Mouse (Mus musculus): ENCODE measurements at regions not wholly inside any gene's neighbourhood (a gene's known extent, or its start where the extent isn't known, plus 50 kb on each side); places are given as distances from the start of the nearest gene placed in this dataset.

DNA sequence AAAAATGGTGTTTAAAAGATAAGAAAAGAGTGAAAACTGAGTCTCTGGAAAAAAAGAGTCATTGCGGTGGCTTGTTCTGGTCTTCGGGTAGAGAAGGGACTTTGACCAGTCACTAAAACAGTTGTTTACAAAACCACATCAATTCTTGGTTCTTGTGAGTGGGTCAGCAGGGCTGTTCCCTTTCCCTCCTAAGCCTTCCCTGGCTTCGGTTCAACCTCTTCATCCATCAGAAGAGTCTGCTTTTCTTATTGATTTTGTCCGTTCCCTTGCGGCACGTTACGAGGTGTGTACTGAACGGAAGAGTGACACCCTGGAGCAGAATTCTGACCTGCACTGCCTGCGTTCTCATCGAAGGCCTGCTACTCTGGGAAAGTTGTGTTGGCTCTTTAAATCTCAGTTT, 229.1 kb upstream of the G2e3 start:
- DNase-seq: peak in 1 of 2 experiments; percentile 4

DNA sequence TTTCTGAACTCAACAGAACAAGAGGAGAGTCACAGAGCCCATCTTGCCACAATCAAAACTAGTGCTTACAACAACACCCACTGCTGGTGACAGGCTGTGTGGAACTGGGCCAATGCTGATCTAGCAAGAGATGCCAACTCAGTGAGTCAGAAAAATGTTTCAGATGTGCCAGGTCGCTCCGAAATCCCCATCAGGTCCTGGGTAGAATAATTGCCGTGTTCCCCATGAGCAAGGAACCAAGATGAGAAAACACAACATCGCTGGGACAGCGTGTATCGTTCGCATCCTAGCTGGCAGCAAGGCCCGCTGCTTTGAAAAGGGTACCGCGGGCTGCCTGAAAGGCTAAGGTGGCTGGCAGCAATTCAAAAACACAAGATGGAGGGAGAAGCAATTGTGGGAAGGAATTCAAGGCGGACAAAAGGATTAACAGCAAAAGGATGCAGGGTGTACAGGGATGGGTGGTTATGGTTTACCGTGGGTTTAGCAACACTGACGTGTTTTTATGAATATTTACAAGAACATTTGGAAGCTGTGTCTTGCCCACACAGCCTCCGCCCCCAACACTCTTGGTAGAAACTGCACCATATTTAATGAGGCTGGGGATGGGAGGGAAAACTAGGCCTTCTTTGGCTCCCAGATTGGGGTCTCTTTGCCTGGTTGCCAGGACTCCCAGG, 229.7 kb upstream of the G2e3 start:
- DNase-seq: peak; percentile 91 to 94

DNA sequence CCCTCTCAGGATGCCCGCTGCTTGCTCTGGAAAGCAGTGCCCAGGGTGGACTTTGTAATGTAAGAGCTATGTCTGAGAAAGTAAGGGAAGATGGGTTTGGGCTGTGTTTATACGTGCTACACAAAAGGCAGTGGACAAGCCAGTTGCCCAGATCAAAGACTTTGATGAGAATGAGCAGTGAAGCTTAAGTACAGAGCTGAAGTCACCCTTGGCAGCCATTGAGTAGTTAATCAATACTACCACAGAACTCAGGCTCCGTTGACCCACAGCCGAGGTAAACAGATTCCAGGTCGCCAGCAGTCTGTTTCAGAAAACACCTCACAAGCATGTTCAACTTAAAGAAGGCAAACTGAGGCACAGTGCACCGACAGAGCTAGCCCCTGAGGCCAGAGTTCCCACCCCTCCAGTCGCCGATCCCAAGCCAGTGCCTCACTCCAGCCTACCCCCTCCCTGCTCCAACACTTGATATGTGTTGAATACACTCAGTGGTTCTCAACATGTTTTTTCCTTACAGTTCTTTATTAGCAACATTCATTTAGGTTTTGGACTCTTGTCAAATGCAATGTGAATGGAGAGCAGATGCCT, 230.3 kb upstream of the G2e3 start:
- no peak for DNase-seq

DNA sequence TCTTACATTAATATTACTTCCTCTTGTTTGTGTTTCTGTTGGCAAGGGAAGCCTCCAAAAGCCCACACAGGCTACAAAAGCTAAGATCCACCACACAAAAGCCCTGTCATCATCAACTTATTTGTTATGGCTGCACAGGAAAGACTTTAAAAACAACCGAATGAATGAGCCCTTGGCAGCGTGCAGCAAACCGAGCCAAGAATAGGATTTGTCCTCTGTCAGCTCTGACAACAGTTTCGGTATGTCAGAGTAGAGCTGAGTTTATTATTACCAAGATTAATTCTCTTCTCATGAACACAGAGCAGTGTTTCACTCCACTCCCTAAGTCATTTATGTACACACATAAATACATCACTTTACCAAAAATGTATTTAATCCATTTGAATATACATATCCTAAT, 236.1 kb upstream of the G2e3 start:
- no peak for DNase-seq

DNA sequence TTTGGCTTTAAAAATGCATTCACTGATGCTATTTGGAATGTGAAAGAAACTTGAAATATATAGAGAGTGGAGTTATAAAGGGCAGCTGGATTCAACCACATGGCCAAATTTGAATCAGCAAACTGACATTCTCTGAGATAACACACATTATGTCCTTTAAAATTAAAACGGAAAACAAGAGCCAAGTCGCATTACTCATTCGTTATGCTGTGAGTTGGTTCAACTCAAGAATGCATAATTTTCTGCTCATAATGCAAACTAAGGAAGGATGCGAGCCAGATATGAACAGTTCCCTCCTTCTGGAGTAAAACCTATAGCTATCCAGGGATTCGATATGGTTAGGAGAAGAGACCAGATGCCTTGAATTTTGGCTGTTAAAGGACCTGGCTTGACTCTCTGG, 239.8 kb upstream of the G2e3 start:
- no peak for DNase-seq

DNA sequence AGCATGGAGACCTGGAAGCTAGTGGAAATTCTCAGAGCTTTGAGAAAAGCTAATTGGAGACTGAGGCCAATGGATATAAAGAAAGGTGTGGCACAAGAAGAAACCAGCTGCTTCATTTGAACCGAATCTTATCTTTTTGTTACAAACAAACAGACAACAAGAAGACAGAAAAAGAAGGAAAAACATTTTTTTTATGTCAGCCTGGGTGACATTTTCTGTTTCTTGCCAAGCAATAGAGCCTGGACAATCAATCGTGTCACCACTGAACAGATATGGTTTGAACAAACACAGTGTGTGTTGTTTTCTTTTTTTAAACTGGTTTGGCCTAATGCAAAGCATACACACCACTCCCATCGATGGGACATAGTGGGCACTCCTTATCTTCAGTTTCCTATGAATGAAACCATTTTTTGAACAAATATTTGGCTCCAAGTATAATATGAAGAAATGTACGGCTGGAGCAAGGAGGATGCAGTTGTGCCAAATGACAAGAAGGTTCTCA, 244.3 kb upstream of the G2e3 start:
- no peak for DNase-seq

DNA sequence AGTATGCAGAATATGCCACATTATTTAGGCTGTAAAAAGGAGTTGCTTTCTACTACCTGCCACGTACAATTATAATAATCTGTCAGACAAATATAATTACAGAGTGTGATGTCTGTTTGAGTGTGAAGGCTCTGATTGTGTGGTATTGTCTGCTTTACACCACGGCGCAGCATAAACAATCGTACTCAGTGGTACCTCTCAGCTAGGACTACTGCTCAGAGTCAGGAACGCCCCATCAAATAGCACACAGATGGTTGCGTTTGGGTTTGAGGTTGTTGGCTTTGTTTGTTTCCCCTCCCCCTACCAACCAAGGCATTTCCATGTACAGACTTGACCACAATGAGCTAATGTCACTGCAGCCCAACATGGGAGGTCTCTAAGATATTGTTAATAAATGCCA, 246.2 kb upstream of the G2e3 start:
- DNase-seq: no peak

DNA sequence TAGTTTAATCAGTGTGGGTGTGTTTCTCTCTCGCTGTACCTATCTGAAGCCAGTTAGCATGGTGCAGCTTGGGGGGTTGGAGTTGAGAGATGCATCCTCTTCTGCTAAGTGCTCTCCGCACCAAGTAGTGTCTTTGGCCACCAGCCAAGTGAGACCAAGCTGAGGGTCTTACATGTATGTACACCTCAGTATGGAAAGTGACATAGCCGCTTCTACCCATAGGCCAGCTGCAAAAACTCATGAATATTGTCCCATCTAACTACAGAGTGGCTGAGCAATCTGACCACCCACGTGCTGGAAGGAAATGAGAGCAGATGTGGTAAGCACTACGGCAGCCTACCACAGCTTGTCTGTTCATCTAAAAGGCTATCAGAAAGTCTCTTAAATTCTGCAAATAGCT, 247.0 kb upstream of the G2e3 start:
- DNase-seq: peak in 1 of 2 experiments; percentile 15

DNA sequence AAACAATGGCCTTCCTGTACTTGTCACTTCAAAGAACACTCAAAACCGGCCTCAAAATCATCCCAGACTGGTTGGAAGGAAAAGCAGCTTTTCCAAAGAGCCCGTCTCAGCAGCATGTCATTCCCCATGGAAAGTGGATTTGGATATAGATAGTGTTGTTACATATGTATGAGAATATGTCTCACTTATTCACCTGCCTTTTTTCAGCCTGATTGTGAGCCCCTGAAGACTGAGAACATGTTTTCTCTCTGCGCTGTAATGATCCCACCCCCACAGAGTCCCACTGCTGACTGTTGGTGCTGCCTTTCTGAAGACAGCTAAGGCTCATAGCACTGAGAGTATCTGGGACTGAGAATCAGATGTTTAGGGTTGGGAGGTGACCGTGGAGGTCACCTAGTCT, 251.9 kb upstream of the G2e3 start:
- no peak for DNase-seq

DNA sequence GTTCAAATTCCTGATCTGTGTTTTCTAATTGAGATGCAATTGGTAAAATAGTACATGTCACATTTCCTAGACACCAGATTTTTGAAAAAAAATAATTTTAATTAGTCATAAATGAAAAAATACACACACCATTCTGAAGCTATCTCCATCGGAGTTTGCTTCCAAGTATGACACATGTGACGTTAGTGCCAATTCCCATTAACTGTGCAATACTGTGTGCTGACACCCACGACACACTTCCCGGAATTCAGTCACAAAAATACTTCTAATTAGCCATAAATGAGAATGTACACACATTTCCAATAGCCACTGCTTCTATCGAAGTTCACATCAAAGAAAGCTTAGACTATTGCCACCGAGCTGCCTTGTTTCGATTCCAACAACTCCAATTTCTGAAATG, 258.5 kb upstream of the G2e3 start:
- no peak for DNase-seq

DNA sequence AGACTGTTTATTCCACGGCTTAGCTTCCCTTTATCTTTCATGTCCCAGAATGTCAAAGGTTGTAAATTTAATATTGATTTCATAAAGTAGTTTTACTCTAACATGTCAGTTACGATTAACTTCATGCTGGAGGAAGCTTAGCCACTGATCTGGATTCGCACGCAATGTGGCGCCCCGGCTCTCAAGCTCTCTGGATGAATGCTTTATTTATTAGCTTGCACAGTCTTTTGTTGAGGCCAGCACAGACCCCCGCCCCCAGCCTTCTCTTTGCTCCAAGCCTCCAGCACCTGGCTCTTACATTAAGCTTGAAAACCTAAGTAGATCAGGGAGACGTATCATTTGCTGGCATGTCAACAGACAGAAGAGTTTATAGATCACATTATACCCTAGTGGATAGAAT, 266.1 kb upstream of the G2e3 start:
- no peak for DNase-seq

DNA sequence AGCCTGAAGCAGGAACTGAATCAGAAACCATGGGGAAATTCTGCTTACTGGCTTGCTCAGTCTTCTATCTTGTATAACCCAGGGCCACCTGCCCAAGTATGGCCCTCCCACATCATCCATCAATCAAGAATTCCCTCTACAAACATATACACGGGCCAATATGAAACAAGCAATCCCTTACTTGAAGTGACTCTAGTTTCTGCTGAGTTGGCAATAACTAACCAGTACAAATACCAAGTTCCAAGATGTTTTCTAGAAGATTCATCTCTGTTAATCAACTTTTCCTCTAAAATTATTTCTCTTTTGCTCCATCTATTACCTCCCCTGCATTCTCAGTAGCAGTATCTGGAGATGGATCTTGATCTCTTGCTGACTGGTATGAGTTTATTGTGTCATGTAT, 274.4 kb upstream of the G2e3 start:
- DNase-seq: no peak

DNA sequence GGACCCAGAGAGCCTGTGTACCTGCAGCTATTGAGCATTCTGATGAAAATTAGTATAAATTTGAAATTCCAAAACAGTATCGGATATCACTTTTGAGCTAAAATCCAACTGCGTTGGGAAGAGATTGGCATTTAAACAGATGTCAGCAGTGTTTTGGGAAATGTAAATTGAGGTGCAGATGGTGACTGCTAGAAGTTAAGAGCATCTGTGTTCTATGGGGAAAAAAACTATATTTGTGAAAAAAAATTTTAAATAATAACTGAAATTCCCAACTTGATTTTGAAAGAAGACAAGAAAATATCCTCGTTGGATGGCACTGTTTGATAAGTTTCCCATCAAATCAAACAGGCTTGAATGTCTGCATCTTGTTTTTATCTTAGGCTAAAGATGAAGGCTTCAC, 286.9 kb upstream of the G2e3 start:
- no peak for DNase-seq

DNA sequence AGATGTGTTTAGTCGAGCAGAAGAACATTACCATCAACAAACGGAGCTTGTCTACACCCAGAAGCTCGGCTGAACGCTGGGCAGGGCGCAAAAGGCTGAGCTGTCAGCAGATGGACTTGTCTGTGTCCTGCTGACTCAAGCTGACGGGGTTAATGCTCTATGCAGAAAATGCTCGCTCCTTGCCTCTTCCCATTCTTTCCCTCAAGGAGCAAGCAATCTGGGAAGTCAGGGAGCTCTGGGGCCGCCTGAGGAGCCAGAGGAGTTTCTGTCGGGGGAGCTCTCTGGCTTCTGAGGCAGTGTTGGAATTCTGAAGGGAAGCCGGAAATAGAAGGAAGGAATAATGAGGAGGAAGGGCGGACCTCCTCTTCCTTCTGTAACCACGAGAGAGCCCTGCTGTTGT, 289.3 kb upstream of the G2e3 start:
- DNase-seq: peak in 1 of 2 experiments; percentile 27

DNA sequence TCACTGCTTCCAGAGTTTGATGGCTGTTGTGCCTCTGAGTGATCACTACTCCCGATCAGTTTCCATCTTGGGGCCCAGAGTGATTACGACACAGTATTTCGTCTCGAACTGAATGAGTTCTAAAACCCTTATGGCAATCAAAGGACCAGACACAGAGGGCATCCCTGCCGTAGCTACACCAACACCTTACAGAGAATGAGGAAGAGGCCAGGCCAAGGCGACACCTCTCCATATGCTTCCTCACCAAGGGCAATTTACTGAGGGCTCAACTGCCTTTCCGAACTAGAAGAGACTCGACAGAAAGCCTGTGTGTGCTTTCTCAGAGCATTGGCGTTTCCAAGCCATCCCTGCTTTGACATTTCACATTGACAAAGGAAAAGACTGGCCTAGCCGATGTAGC, 289.8 kb upstream of the G2e3 start:
- no peak for DNase-seq

DNA sequence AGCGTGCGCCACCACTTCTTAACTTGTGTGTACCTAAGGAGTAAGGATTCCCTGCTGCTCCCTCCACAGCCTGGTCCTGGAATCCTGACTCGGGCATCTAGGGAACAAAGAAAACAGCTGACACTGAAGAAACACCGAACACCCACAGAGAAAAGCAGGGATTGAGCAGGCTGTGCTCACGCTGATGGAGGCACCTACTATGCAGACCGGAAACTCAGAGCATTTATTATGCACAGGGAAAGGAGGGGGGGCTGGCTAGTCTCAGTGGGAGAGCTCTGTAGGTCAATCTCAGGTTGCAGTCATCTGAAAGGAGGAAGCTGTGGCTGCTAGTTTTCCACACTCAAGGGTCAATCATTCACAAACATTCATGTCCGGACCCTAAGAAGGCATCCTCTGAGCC, 300.7 kb upstream of the G2e3 start:
- DNase-seq: no peak

DNA sequence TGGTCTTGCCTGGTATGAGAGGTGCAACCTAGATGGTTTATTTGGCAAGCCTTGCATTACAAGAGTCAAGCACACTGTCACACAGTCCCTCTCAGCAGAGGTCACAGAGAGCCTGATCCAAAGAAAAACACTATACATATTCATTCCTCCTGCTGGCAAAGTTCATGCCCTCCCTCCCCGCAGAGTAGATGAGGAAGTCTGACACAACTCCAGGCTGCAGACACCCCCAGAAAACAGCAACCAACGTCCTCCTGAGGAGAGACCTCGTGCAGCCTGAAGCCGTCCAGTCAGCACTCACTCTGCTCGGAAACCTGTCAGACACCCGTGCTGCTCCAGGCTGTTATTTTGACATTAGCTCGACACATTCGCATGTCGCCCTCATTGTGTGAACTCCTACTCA, 302.4 kb upstream of the G2e3 start:
- no peak for DNase-seq

DNA sequence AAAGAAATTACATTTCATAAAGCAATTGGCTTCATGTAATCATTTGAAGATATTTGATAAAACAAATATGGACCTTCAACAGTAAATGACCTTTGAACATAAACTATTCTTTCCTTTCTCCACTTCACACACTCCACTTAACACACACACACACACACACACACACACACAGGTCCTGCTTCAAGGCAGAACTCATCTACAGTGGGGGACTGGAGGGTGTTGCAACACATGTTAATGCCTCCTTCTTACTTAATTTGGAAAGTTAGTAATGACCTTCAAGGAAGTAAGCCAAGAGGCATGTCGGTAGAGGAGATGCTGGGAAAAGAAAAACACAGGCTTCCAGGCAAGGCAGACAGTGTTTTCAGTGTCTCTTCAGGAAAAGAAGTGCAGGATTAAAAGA, 302.8 kb upstream of the G2e3 start:
- no peak for DNase-seq

DNA sequence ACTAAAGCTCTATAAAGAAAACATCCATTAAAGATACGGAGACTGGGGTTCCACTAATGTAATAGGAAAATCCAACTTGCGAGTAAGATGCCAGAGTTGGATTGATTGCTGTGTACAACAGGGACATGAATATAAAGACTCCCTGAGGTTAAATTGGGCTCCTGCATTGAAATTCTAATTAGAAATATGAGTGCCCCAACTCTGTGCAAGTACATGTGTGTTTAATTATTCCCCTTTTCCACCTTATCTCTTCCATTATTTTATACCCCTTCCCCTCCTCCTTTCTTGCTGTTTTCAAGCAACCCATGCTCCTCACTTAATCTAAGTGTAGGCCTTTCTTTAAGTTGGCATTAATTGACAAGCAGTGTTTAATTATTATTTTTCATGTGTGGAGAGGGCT, 315.7 kb upstream of the G2e3 start:
- DNase-seq: no peak

DNA sequence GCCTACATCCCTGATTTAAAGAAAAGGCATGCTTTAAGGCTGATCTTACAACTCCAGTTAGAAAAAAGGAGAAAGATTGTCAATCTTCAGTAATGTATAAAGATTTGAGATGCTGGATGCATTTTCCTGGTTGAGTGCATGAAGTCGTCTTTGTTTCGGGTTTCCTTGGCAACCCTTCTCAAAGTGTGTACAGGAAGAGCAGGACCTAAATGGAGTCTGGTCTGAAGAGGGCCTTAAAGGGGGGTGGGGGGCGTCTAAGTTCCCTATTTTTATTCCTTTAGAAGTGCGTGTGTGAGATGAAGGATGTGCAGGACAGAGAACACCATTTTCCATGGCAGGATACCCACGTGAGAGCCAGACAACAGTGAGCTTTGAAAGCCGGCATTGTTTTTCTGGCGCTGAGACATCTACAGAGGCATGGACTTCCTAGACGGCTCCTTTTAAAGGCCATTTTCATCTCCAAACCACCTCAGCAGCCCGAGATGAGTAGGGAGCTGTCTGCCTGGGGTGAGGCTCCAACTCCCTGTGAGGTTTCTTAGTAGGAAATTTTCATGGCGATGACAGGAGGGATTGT, 319.2 kb upstream of the G2e3 start:
- no peak for DNase-seq

DNA sequence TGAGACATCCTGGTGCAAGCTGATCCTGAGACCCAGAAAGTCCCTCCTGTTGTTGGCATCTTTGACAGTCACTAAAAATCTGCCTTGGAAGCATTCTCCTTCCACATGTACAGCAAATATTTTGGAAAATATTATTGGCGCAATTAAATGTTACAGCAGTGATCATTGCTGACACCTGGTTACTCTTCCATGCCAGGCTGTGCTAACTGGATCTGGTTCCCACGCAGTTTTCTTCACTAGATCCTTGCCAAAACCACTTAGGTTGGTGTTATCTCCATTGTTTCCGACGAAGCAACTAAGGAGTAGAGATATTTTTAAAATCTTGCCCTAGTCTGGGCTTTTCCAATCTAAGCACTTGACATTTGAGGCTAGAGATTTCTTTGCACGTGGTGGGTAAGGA, 321.8 kb upstream of the G2e3 start:
- DNase-seq: peak in 1 of 2 experiments; percentile 21

DNA sequence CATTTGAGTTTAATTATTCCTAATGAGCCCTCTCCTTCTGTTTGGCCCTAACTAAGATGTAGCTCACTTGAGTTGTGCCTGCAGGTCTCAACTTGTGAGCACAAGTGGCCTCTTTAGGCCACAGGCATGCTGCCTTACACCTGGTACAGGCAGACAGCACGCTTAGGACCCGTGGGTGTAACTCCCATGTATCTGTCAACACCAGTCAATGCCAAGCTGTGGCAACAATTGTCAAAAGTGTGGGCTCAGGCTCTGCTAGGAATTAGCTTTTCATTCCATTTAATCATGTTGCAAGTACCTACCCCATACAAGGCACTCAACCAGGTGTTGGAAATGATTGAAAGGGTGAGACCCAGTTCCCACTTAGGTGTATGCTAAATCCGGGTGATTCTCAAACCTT, 322.3 kb upstream of the G2e3 start:
- peak; percentile 14 to 21 for DNase-seq

DNA sequence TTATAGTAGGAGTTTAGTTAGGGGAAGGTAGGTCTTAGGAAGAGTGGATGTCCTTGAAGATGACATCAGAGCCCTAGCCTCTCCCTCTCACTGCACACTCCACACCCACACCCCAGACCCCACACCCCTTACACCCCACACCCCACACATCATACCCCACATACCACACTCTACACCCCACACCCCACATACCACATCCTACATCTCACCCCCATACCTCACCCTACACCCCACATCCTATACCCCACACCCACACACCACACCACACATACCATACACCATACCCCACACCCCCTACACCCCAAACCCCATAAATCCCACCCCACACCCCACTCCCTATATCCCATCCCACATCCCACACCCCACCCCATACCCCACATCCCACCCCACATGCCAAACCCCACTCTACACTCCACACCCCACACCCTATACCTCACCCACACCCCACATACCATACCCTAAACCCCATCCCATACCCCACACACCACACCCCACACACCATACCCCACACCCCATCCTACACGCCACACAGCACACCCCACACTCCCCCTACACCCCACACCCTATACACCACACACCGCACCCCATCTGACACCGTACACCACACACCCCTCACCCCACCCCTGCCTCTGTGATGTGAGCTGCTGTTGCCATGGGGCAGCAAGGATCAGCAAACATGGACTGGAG, 323.7 kb upstream of the G2e3 start:
- no peak for DNase-seq

DNA sequence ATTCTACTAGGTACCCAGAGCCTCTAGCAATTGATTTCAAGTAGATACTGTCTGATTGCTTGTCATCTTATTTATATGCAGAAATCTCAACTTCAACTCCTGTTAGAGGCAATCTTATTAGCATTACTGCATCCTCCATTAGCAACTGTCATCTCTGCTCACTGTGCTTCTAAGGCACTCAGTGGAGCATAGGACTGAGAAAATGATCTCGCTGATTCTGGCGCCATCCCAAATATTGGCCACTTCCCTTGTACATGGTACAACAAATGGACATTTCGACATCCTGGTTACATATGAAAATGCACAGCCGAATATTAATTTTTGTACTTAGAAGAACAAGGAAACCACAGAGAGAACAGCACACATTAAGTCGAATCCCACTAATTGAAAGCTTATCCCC, 329.7 kb upstream of the G2e3 start:
- DNase-seq: no peak
